In the genomic region with DNA sequence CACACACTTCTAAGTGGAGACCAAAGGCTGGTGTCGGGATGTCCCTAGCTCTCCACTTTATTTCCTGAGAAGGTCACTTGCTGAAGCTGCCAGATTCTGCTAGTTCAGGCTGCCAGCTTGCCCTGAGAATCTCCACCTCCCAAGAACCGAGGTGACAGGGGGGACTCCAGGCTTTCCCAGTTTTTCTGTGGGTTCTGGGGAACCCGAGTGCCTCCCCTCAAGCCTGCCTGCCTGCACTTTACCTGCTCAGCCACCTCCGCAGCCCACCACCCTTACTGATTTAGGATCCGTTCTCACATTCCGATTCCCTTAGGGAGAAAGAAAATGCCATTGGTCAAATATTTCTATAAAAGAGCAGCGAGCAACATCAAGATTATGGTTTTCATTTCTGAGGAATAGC, we compare ENCODE assay signal across 34 mouse cellular contexts.
"Had no signal": no experiment of that assay in that cellular context is flagged by ENCODE, and none has a peak within 500 bp of the region (broad histone marks: within the 10 kb centered on the region; RNA-seq: fewer than 3 reads in every experiment).

No protein-coding gene starts in this region.

- H3K4me1 ChIP-seq: heart, embryonic 10.5 days; heart, embryonic 15.5 days; hindbrain, embryonic 10.5 days; hindbrain, embryonic 12.5 days; intestine, embryonic 15.5 days; kidney, embryonic 15.5 days had no signal

- ATAC-seq: hindbrain, embryonic 16.5 days; inflammation-experienced regulatory T-cells, adult 6 months; intestine, embryonic 15.5 days; intestine, embryonic 16.5 days; intestine, postnatal 0 days had no signal

- DNase-seq: heart, postnatal 14 days; heart, postnatal 36 days; heart, postnatal 4 days; kidney, adult 11 months; kidney, adult 18-20 months; kidney, adult 2 months; kidney, adult 8-10 months; kidney, adult 9 months; kidney, postnatal 10 days; kidney, postnatal 14 days; kidney, postnatal 25 days; kidney, postnatal 36 days; kidney, postnatal 4 days; layer of hippocampus, adult 9-11 months; layer of hippocampus, postnatal 36 days had no signal

- H3K9ac ChIP-seq: heart, embryonic 12.5 days; heart, embryonic 13.5 days; heart, embryonic 15.5 days; hindbrain, embryonic 12.5 days; hindbrain, embryonic 13.5 days; hindbrain, embryonic 14.5 days; hindbrain, embryonic 15.5 days; intestine, embryonic 15.5 days; kidney, embryonic 15.5 days had no signal

- H3K9me3 ChIP-seq: heart, embryonic 10.5 days; heart, embryonic 12.5 days; heart, embryonic 13.5 days; heart, embryonic 15.5 days; hindbrain, embryonic 10.5 days; hindbrain, embryonic 12.5 days; hindbrain, embryonic 13.5 days; hindbrain, embryonic 15.5 days; intestine, embryonic 15.5 days; kidney, embryonic 15.5 days had no signal

- H3K27ac ChIP-seq: heart, embryonic 10.5 days; heart, embryonic 13.5 days; heart, embryonic 15.5 days; hindbrain, embryonic 10.5 days; hindbrain, embryonic 12.5 days; hindbrain, embryonic 13.5 days; hindbrain, embryonic 14.5 days; hindbrain, embryonic 15.5 days; hindbrain, postnatal 0 days; intestine, embryonic 15.5 days; kidney, embryonic 15.5 days; kidney, postnatal 0 days; layer of hippocampus, adult 2 months had no signal

- H3K36me3 ChIP-seq: heart, embryonic 10.5 days; heart, embryonic 12.5 days; heart, embryonic 13.5 days; heart, embryonic 15.5 days; hindbrain, embryonic 10.5 days; hindbrain, embryonic 12.5 days; hindbrain, embryonic 13.5 days; hindbrain, embryonic 15.5 days; intestine, embryonic 15.5 days; kidney, embryonic 15.5 days had no signal

- H3K4me3 ChIP-seq: heart, embryonic 10.5 days; heart, embryonic 12.5 days; heart, embryonic 13.5 days; heart, embryonic 15.5 days; hindbrain, embryonic 10.5 days; hindbrain, embryonic 12.5 days; hindbrain, embryonic 13.5 days; hindbrain, embryonic 15.5 days; intestine, embryonic 15.5 days; kidney, embryonic 15.5 days; layer of hippocampus, adult 2 months had no signal

- H3K4me2 ChIP-seq: heart, embryonic 11.5 days; heart, embryonic 12.5 days; heart, embryonic 13.5 days; heart, embryonic 15.5 days; hindbrain, embryonic 12.5 days; hindbrain, embryonic 13.5 days; hindbrain, embryonic 14.5 days; hindbrain, embryonic 15.5 days; intestine, embryonic 15.5 days; kidney, embryonic 15.5 days had no signal

- H3K27me3 ChIP-seq: heart, embryonic 12.5 days; heart, embryonic 13.5 days; heart, embryonic 15.5 days; hindbrain, embryonic 12.5 days; hindbrain, embryonic 13.5 days; hindbrain, embryonic 15.5 days; intestine, embryonic 15.5 days; kidney, embryonic 15.5 days had no signal
